Mouse (Mus musculus) stomach, postnatal 0 days (tissue): ENCODE measurements at regions not wholly inside any gene's neighbourhood (a gene's known extent, or its start where the extent isn't known, plus 50 kb on each side); places are given as distances from the start of the nearest gene placed in this dataset.

Experiments used
- ATAC-seq: fragments of 200-750 bp; cut with Nextera tagmentation; 2 replicates; pipeline ENCODE4 v1.8.0; 2017; ENCODE audit not compliant: low FRiP score, low TSS enrichment
- DNase-seq: peaks from one replicate; pipeline ENCODE4 v3.0.0-alpha.2; 2016; ENCODE audit warnings: low spot score
- H3K27ac ChIP-seq: fragments of 300-500 bp; sonication (generic); replicated peaks from 2 replicates; pipeline ENCODE4 v1.5.1; 2014; ENCODE audit warnings: mild to moderate bottlenecking, control low read depth
- H3K27me3 ChIP-seq: fragments of 300-500 bp; sonication (generic); 2 replicates; pipeline ENCODE4 v1.6.1; 2014; ENCODE audit warnings: low read length; ENCODE audit not compliant: control insufficient read depth, insufficient read depth
- H3K36me3 ChIP-seq: fragments of 300-500 bp; sonication (generic); 2 replicates; pipeline ENCODE4 v1.6.1; 2014; ENCODE audit warnings: low read length, mixed read lengths; ENCODE audit not compliant: control insufficient read depth, insufficient read depth
- H3K4me1 ChIP-seq: fragments of 300-500 bp; sonication (generic); replicated peaks from 2 replicates; pipeline ENCODE4 v1.6.1; 2014; ENCODE audit warnings: antibody characterized with exemption; ENCODE audit not compliant: control insufficient read depth, insufficient read depth
- H3K4me2 ChIP-seq: fragments of 300-500 bp; sonication (generic); replicated peaks from 2 replicates; pipeline ENCODE4 v1.6.1; 2014; ENCODE audit warnings: low read depth, mild to moderate bottlenecking, control low read depth, moderate library complexity
- H3K4me3 ChIP-seq: fragments of 300-500 bp; sonication (generic); 2 replicates; pipeline ENCODE4 v1.5.1; 2014; ENCODE audit warnings: low read depth, low read length, control low read depth
- H3K9ac ChIP-seq: fragments of 300-500 bp; sonication (generic); 2 replicates; pipeline ENCODE4 v1.6.1; 2014; ENCODE audit warnings: mild to moderate bottlenecking, low read length, control low read depth, mixed read lengths
- H3K9me3 ChIP-seq: fragments of 300-500 bp; sonication (generic); 2 replicates; pipeline ENCODE4 v1.6.1; 2016; ENCODE audit warnings: low read length; ENCODE audit not compliant: control insufficient read depth
- CTCF ChIP-seq: IDR thresholded peaks from 2 replicates; pipeline ENCODE4 v1.5.1; 2016; ENCODE audit warnings: antibody characterized with exemption, low read depth, mild to moderate bottlenecking, moderate library complexity
- EP300 ChIP-seq: optimal IDR thresholded peaks from 2 replicates; pipeline ENCODE3; 2016; ENCODE audit warnings: antibody characterized with exemption
- WGBS: fragments of 180-500 bp; shearing (Covaris S2); extraction: QIAGEN DNeasy Blood & Tissue Kit; methylation state at CpG from one replicate; pipeline ENCODE4 v1.1.7; 2014; 5-methylcytosine and 5-hydroxymethylcytosine counted together

DNA sequence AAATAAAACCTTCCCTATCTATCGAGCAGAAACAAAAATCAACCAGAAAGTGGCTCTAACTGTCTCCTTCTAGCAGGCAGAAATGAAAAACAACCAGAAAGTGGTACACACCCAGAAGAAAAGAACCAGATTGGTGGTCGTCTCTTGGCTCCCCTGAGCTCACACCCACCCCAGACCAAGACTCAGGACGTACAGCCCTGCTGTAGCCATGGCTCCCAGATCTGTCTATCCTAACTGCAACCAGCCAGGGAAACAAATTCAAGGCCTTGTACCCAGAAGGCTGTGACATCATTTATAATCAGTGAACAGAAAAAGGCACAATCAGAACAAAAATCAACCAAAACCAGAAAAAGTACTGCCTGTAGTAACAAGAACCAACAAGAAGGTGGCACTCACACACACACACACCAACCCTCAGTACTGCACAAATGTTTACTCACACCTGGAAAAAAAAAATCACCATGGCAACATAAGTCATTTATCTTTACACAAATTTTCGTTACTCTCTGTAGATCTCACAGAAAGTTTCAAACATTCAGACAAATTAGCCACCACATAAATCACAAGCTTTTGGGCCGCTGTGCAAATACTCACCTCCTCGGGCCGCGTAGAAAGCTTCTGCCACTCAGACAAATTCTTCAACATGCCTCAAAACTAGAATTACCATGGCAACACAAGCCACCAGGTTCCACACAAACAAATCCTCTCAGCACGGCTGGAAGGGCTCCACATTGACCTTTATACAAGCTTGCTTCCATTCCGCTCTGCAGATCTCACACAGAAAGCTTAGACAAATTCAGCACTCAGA lies 85.1 kb upstream of the Smlr1 start:
- H3K4me1 ChIP-seq: no peaks in the 10 kb centered on the region
- H3K27ac ChIP-seq: no peak overlapping the region
- no peaks in the 10 kb centered on the region for H3K9me3 ChIP-seq
- DNase-seq (peak; percentile 26), ATAC-seq (peak; percentile 59)
- H3K4me3 ChIP-seq: no peak overlapping the region
- H3K9ac ChIP-seq: no peak overlapping the region
- WGBS: 22% methylated on average over 10 of the region's 10 CpGs
- TF ChIP-seq CTCF (peak; percentile 64), EP300 (no peak)
- no peaks in the 10 kb centered on the region for H3K27me3 ChIP-seq
- peak overlapping the region; percentile 17; the same call in 1 of the 2 replicates for H3K4me2 ChIP-seq
- no peaks in the 10 kb centered on the region for H3K36me3 ChIP-seq

DNA sequence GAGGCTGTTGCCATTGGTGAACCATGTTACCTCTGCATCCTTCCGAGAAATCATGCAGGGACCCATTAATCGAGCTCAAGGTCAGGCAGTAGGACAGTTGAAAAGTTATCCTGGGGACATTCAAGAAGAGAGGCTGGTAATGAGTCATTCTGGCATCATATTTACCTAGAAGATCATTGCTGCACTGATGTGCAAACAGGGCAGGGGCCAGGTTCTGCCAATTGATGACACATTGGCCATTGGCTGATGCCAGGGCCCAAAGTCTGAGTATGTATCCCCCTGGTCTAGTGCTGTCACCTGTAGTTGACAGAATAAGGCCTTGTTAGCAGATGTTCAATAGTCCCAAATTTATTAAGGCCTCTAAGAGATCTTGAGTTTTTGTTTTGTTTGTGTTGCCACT lies 83.6 kb upstream of the Smlr1 start:
- H3K36me3 ChIP-seq: no peaks in the 10 kb centered on the region
- TF ChIP-seq CTCF (no peak), EP300 (no peak)
- H3K27me3 ChIP-seq: no peaks in the 10 kb centered on the region
- H3K4me2 ChIP-seq: no peak overlapping the region
- 89% methylated on average over 2 of the region's 2 CpGs for WGBS
- ATAC-seq (no peak), DNase-seq (no peak)
- H3K27ac ChIP-seq: no peak overlapping the region
- H3K9me3 ChIP-seq: no peaks in the 10 kb centered on the region
- H3K9ac ChIP-seq: no peak overlapping the region
- H3K4me3 ChIP-seq: no peak overlapping the region
- no peaks in the 10 kb centered on the region for H3K4me1 ChIP-seq

DNA sequence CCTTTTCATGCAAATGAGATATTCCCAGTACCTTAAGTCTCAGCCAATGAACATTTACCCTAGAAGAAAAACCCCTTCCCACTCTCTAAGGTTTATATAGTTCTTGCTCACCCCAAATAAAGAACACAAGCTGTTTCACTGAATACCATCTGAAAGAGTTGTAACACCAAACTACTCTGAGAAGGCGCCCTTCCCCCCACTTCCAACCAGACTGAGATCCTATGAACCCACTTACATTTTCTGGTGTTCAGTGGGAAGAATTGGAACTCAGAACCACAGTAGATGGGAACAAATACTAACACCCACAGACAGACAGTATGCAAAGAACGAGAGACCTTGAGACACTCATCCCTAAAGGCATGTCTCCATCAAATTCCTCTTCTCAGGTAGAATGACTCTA lies 65.4 kb upstream of the Smlr1 start:
- H3K4me3 ChIP-seq: no peak overlapping the region
- no peak overlapping the region for H3K4me2 ChIP-seq
- no peaks in the 10 kb centered on the region for H3K9me3 ChIP-seq
- no peak for DNase-seq
- no peaks in the 10 kb centered on the region for H3K27me3 ChIP-seq
- no peaks in the 10 kb centered on the region for H3K4me1 ChIP-seq
- 90% methylated on average over 2 of the region's 2 CpGs for whole genome bisulfite sequencing
- TF ChIP-seq CTCF (no peak), EP300 (no peak)
- no peak for ATAC-seq
- no peak overlapping the region for H3K27ac ChIP-seq
- no peak overlapping the region for H3K9ac ChIP-seq
- H3K36me3 ChIP-seq: no peaks in the 10 kb centered on the region

DNA sequence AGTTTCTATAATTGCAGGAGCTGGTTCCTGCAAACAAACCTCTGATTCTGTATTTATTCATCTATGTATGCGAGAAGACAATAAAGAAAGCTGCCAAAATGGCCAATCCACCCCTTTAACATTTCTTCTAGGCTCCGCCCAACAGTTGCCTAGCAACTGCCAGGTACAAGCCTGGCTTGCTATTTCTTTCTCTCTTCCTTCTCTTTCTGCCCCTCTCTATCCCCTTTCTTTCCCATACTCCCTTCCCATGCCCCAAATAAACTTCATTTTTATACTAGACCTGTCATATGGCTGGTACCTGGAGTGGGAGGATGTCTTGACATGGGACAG lies 53.2 kb upstream of the Smlr1 start:
- H3K4me1 ChIP-seq: no peaks in the 10 kb centered on the region
- no peak overlapping the region for H3K4me2 ChIP-seq
- ATAC-seq (no peak), DNase-seq (no peak)
- no peaks in the 10 kb centered on the region for H3K36me3 ChIP-seq
- no peak overlapping the region for H3K4me3 ChIP-seq
- H3K27ac ChIP-seq: no peak overlapping the region
- WGBS: 85% methylated on average over 2 of the region's 2 CpGs
- no peaks in the 10 kb centered on the region for H3K9me3 ChIP-seq
- TF ChIP-seq CTCF (no peak), EP300 (no peak)
- no peak overlapping the region for H3K9ac ChIP-seq
- no peaks in the 10 kb centered on the region for H3K27me3 ChIP-seq

DNA sequence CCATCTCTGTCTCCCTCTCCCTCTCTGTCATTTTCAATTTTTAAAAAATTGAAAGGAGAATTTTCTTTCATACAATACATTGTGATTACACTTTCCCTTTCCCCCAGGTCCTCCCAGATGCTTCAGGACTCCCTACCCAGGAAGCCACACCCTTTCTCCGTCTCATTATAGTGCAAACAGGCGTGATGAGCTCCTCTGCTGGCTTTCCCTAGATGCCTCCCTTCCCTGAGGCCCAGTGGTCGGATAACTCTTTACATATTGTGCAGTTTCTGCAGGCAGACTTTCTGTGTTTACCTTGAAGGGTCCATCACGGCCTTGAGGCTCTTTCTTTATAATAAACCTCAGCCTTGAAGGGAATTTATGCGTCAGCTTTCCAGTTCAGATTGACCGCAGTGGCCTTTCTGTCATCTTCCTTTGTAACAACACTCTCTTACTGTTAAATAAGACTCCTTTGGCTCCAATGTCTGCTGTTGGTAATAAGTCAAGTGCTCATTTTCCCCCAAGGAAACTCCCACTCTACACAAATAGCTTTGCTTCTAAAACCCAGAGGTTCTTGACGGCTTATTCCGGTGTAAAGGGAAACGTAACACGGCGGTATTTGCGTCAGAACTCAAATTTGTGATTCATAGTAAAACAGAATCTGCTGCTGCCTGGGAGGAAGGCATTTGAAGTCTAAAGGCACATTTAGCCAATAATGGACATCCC lies 52.7 kb upstream of the Smlr1 start:
- Histone ChIP-seq H3K36me3 (no peaks in the 10 kb centered on the region), H3K9me3 (no peaks in the 10 kb centered on the region), H3K27ac (no peak overlapping the region), H3K4me2 (no peak overlapping the region), H3K4me3 (no peak overlapping the region), H3K27me3 (no peaks in the 10 kb centered on the region), H3K4me1 (no peaks in the 10 kb centered on the region), H3K9ac (no peak overlapping the region)
- no peak for DNase-seq
- no peak for ATAC-seq
- no peak for TF ChIP-seq CTCF
- WGBS: 53% methylated on average over 12 of the region's 12 CpGs
